Mouse (Mus musculus): ENCODE results near the gene Rnf145.

DNA sequence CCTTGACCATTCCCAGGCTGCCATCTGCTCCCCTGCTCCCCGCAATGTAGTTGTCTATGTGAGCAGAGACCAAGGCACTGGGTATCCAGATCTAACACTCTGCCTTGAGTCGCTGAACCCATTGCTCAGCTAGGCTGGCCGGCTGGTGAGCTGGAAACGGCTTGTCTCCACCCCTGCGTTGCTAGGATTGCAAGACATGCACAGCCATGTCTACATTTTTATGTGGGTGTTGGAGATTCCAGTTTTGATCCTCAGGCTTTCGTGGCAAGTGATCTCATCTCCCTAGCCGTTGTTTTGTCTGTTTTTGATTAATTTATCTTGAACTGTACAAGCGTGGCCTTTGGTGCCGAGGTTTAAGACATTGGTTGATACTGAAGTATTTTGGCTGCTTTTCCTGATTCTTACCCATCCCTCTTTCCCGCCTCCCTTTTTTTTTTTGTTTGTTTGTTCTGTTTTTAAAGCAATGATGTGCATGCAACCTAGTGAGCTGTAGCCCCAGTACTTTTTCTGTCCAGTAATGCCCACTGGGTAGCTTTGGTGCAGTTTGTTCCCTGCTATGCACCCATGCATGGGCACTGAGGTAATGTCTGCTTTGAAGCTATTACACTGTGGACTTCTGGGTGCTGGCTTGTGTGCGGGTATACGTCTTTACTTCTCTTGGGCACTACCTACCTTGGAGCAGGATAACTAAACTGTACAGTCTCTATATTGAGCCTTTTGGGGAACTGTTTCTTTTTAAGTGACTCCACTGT is 16.4 kb downstream of the Rnf145 start:
- no peak for TF ChIP-seq CTCF (conservative IDR thresholded peaks at IDR 0.05; ENCODE audit: low read length)
- TF ChIP-seq NANOG (IDR thresholded peaks at IDR 0.05; ENCODE audit: borderline replicate concordance, low read length): no peak

All from E14TG2a.4 (cell line).